Mouse (Mus musculus) mature B cell (primary cell): Measurements from ENCODE around the gene Tbc1d15.
"Not testable (repeated sequence)": the region's sequence is repeated elsewhere in the genome, so short reads cannot be mapped to it uniquely, and the experiment has no call there.

Experiments used
- in situ Hi-C: fragments of 300-500 bp; cut with MboI; formaldehyde crosslinking; loops from 2 replicates; pipeline ENCODE4 v1.14.3; 2019

Tbc1d15 gene

GRCm38 (mm10) chr10:115241082-115241595 lies 10.1 kb downstream of the Tbc1d15 start:
- in situ Hi-C loops: no loop called here

DNA sequence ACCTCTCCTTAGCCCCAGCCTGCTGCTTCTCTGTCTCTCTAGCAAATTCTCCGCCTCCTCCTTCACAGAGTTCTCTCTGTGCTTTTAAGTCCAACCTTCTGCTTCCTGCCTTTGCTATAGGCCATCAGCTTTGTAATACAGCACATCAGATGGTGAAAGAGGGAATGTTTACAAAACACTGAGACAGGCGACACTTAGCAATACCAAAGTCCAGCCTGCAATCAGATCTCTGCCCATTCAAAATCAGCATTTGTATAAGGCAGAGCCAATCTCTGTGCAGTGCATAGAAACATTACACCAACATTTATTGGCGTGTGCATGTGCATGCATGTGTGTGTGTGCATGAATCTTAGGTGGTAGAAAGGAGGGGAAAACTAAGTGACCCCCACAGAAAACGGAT lies 13.3 kb downstream of the Tbc1d15 start:
- in situ Hi-C loops: no loop called here

- in situ Hi-C loops: no loop called here
These were observed 14.5 kb downstream of the Tbc1d15 start for GRCm38 (mm10) chr10:115236733-115237132.

GRCm38 (mm10) chr10:115235501-115235900 lies 15.8 kb downstream of the Tbc1d15 start:
- in situ Hi-C loops: no loop called here

DNA sequence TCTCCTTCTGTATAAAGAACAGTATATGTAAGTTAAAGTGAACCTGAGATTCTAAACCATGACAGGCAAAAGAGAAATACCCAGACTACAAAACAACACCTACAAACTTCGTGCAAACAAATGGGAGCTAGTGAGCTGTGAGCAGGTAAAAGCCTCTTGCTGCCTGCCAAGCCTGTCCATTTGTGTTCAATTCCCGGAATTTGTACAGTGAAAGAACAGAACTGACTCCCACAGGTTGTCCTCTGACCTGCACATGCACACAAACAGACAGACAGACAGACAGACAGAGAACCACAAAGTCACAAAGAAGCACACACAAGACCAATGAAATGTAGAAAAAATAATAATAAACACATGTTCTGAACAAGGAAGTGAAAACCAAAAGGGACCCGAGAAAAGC lies 17.5 kb downstream of the Tbc1d15 start:
- in situ Hi-C loops: no loop called here

DNA sequence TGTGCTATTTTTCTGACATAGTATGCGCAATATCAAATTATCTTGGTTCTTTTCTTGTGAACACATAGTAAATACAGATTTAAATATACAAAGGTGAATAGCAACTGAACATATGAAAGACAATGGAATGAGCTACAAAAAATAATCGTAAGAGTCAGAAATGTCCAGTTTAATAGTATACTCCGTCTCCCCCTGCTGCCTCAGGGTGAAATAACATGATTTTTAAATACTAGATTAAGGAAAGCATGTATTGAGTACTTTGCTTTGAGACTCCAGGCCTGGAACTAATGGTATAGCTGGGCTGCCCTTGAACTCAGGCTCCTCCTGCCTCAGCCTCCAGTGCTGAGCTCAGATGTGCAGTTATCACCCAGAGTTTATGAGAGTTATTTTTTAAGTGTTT lies 18.8 kb downstream of the Tbc1d15 start:
- in situ Hi-C loops: no loop called here

DNA sequence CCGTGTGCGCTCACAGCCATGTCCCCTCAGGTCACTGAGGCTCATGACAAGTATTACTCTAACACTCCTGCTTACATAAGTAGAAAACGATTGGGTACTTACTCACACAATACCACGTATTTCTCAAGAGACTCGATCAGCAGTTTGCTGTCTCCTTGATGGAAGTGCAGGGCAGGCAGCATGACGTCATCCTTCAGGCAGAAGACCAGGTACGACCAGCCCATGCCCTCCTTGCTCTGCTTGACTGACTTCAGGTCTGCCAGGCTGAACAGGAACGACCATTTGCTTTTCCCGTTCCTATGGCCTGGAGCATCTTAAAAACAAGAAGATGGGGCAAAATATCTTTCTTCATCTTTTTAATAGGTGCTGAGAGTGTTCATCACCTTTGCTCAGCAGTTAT lies 22.2 kb downstream of the Tbc1d15 start:
- in situ Hi-C loops: no loop called here

DNA sequence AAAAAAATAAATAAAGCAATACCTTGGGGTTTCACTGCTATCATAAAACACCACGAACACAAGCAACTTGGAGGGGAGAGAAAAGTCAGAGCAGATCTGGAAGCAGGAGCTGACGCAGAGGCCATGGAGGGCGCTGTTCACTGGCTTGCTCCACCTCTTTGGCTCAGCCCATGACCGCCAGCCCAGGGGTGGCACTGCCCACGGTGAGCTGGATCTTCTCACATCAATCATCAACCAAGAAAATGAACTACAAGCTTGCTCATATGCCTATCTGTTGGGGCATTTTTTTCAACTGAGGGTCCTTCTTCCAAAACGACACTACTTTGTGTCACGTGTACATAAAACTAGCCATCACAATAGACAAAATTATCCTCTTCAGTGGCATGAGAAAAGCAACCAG lies 24.7 kb downstream of the Tbc1d15 start:
- in situ Hi-C loops: no loop called here

- in situ Hi-C loops: no loop called here
These were observed 27.4 kb downstream of the Tbc1d15 start for GRCm38 (mm10) chr10:115223845-115224244.

DNA sequence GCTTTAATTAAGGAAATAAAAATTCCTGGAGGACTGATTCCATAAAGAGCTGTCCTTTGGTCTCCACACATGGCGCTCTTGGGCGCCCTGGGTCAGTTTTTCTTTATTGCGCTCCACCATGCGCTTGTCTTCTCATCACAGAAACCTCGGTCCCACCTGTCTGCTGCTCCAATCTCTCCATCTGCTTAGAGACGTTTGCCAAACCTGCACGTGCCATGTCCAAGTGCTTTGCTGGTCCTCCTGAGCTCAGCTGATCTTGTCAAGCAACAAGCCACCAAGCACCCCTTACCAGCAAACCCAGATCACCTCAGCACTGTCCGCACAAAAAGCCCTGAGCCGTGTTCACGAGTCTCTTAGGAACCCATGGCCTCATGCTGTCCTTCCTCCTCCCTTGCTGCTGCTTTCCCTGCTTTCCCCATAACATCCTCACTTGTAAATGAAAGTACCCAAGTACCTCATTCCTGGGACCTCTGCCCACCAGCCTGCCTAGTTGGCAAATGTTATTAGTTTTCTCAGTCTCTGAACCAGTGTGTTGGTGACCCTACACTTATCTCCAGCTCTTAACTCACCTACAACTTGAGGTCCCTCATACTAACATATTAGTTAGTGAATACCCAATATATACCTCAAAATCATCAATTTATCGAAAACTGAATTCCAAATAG lies 38.2 kb downstream of the Tbc1d15 start:
- in situ Hi-C loops: no loop called here

- in situ Hi-C loops: no loop called here
These were observed 45.4 kb downstream of the Tbc1d15 start for GRCm38 (mm10) chr10:115205825-115206224.

DNA sequence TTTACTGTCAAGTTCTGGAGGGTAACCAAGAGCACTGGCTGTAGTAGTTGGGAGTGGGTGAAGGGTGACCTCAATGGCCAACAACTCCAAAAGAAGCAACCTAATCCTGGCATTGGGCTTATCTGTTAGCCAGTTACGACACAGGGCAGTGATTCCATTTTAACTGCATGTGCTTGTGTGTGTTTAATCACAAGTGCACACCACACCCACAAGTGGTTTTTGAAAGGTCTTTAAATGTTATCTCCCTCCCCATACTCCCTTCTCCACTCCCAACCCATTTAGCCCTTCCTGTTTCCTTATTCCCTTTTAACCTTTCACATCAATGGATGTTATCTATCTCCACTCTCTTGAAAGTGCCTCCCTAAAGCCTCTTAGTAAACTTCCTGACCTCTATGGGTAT lies 46.0 kb downstream of the Tbc1d15 start:
- in situ Hi-C loops: no loop called here

- in situ Hi-C loops: no loop called here
These were observed 60.1 kb downstream of the Tbc1d15 start for GRCm38 (mm10) chr10:115191214-115191613.

- in situ Hi-C loops: no loop called here
These were observed 63.9 kb downstream of the Tbc1d15 start for GRCm38 (mm10) chr10:115187390-115187789.

- in situ Hi-C loops: no loop called here
These were observed 66.6 kb downstream of the Tbc1d15 start, which contains the start of gene Tph2 for GRCm38 (mm10) chr10:115184697-115185096. Tph2 (minus strand) TSS chr10:115185022.

DNA sequence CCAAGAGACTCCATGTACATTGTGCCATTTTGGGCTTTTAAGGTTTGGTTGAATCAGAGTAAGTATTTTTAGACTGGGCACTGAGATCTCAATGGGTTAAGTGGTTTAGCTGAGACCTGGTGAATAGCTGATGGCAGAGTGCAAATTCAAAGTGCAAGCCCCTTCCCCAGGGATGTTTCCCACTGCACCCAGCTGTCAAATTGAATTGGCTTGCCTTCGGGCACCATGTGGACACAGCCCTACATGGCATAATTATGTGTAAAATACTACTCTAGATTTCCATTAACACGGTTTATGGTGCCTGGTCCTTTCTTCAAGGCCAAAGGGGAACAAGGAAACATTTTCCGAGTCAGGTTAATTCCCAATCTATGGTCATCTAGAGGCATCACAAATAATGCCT lies 70.2 kb downstream of the Tbc1d15 start:
- in situ Hi-C loops: no loop called here

- in situ Hi-C loops: not testable (repeated sequence)
These were observed 73.2 kb downstream of the Tbc1d15 start for GRCm38 (mm10) chr10:115178019-115178418.

GRCm38 (mm10) chr10:115175591-115175991 lies 75.7 kb downstream of the Tbc1d15 start:
- in situ Hi-C loops: no loop called here

DNA sequence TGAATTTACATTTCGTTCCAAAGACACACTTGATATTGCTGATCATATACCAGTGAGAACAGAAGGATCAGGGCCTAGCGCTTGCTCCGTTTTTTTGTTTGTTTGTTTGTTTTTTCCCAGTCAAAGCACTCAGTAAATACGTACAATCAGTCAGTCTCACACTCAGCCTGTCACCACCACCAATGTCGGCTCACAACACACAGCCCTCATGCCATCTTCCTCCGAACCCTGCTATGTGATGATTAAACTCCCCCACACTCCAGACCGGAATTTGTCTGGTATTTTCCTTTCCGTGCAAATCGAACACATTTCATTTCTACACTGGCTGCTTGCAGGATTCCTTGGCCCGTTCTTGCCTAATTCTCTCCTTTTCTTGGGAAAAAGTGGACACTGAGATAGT lies 77.9 kb downstream of the Tbc1d15 start:
- in situ Hi-C loops: no loop called here

DNA sequence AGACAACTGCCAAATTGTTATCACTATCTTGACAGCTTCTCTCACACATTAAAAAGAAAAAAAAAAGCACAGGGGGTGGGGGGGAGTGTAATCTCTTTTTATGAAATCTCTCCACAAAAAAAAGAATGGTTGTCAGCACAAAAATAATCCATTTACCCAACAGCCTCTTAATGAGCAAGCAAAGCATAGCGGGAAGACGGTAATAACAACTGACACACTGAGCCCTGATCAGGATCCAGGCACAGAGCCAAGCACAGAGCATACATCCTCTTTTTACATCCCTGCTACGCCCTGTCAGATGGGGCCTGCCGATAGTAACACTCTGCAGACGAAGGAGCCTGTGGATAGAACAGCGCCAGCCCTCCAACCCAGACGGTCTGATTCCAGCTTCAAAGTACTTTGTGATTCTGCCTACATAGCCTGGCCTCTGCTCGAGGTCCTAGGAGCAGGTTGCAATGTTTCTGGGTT lies 79.9 kb downstream of the Tbc1d15 start:
- in situ Hi-C loops: no loop called here

DNA sequence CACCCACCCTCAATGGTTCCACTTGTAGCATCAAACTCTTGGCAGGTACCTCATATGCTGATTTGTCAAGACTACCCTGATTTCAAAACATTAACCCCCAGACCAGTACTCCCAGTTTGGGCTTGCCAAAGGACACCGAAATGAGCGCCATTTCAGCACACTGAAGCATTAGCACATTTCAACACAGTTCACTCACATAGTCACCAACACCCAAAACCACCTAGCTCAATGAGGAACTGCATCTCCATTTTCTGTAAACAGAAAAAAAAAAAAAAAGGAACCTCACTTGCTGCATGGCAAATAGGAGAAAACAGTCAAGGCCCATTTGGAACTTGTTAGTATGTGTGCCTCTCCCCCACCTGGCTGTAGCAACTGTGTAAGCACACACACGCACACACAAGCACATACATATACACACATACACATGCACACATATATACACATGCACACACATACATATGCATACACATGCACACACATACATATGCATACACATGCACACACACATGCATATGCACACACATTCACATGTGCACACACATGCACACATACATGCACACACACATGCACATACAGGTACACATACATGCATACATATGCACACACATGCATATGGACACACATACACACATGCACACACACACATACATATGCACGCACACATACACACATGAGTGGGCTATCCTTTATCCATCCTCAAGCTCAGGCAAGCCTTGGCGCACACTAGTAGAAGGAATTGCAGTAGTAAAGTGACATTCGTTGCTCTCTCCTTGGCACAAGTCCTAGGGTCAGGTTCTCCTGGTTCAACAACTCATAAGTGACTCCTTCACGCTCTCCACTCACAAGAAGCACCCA lies 80.5 kb downstream of the Tbc1d15 start:
- in situ Hi-C loops: no loop called here

GRCm38 (mm10) chr10:115169410-115169809 lies 81.9 kb downstream of the Tbc1d15 start:
- in situ Hi-C loops: no loop called here

DNA sequence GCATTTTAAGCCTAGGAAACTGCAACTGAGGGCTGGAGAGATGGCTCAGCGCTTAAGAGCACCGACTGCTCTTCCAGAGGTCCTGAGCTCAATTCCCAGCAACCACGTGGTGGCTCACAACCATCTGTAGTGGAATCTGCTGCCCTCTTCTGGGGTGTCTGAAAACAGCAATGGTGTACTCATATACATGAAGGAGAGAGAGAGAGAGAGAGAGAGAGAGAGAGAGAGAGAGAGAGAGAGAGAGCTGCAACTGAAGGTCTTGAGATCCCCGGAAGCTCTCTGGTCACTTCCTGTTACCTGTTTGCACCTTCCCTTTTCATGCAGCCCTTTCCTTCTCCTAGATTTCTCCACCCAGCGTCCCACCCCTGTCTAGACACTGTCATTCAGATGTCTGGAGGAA lies 91.0 kb downstream of the Tbc1d15 start:
- in situ Hi-C loops: no loop called here
